Mouse (Mus musculus) kidney, adult 2 months (tissue): ENCODE data around the gene Coro1b. TPM values are rescaled to one million over a fixed set of nuclear protein-coding genes. Genes with fewer than 3 reads are reported as not detected.
A peak's percentile ranks its signal among the peaks of the same experiment; 100 is the strongest.
"Not testable (repeated sequence)": the region's sequence is repeated elsewhere in the genome, so short reads cannot be mapped to it uniquely, and the experiment has no call there.

Experiments
- DNase-seq: peaks from one replicate; pipeline ENCODE4 v3.0.0; 2021
- H3K27ac ChIP-seq: fragments of 200-500 bp; 2 replicates; pipeline ENCODE4 v1.5.1; 2012; ENCODE audit warnings: low read depth, low read length, control low read depth, inconsistent platforms; ENCODE audit not compliant: insufficient read depth
- H3K27me3 ChIP-seq: fragments of 200-500 bp; replicated peaks from 2 replicates; pipeline ENCODE4 v1.6.1; 2012; ENCODE audit warnings: mild to moderate bottlenecking, moderate library complexity, low read length, inconsistent platforms; ENCODE audit not compliant: control insufficient read depth, insufficient read depth
- H3K36me3 ChIP-seq: fragments of 200-500 bp; 2 replicates; pipeline ENCODE4 v1.6.1; 2012; ENCODE audit warnings: mild to moderate bottlenecking, moderate library complexity, low read length, inconsistent platforms; ENCODE audit not compliant: control insufficient read depth, insufficient read depth
- H3K4me1 ChIP-seq: fragments of 200-500 bp; 2 replicates; pipeline ENCODE4 v1.6.1; 2011; ENCODE audit warnings: low read length; ENCODE audit not compliant: control insufficient read depth, insufficient read depth
- H3K4me3 ChIP-seq: fragments of 200-500 bp; 2 replicates; pipeline ENCODE4 v1.5.1; 2011; ENCODE audit warnings: mild to moderate bottlenecking, low read depth, low read length, control low read depth; ENCODE audit not compliant: insufficient read depth
- CTCF ChIP-seq: fragments of 200-500 bp; conservative IDR thresholded peaks from 2 replicates; pipeline ENCODE4 v1.5.1; 2011; ENCODE audit warnings: low read depth, mild to moderate bottlenecking, control low read depth, low read length, moderate library complexity, mixed read lengths; ENCODE audit not compliant: insufficient read depth, insufficient read length
- POLR2A ChIP-seq: fragments of 200-500 bp; IDR thresholded peaks from one replicate; pipeline ENCODE4 v1.6.1; 2011; ENCODE audit warnings: low read depth, low read length, control low read depth
- WGBS: fragments of 180-500 bp; shearing (Covaris S2); methylation state at CpG from one replicate; pipeline ENCODE4 v1.1.7; 2018; 5-methylcytosine and 5-hydroxymethylcytosine counted together
- polyA plus RNA-seq: library from polyadenylated mRNA; depleted of rRNA; stranded (reverse); fragments of >200 nt; gene quantifications from 2 replicates; pipeline ENCODE4 v1.2.3, GENCODE M21; 2012

The Coro1b gene
- polyA plus RNA-seq, 1 experiment = 176 TPM

- Histone ChIP-seq H3K4me3 (no peak overlapping the region), H3K27me3 (no peaks in the 10 kb centered on the region), H3K27ac (no peak overlapping the region), H3K36me3 (no peaks in the 10 kb centered on the region), H3K4me1 (peaks cover 4% of the 10 kb centered on the region)
- TF ChIP-seq CTCF = no peak
- TF ChIP-seq POLR2A = no peak
- WGBS = 95% methylated on average over 2 of the region's 2 CpGs
- no peak for DNase-seq
Observed at GRCm38 (mm10) chr19:4120496-4120895, 27.9 kb upstream of the Coro1b start.

- peak overlapping the region; percentile 68 for H3K27ac ChIP-seq
- no peaks in the 10 kb centered on the region for H3K36me3 ChIP-seq
- TF ChIP-seq CTCF (no peak), POLR2A (no peak)
- 3% methylated on average over 38 of the region's 38 CpGs for WGBS
- peaks cover 4% of the 10 kb centered on the region for H3K4me1 ChIP-seq
- H3K4me3 ChIP-seq = peak overlapping the region; percentile 52
- peak; percentile 99 for DNase-seq
- H3K27me3 ChIP-seq = no peaks in the 10 kb centered on the region
Observed at GRCm38 (mm10) chr19:4121097-4121805, 27.2 kb upstream of the Coro1b start.

GRCm38 (mm10) chr19:4121896-4122295 lies 26.5 kb upstream of the Coro1b start:
- DNase-seq, H3K36me3 ChIP-seq, H3K4me3 ChIP-seq, H3K27ac ChIP-seq, H3K27me3 ChIP-seq: not testable (repeated sequence)
- H3K4me1 ChIP-seq = peaks cover 10% of the 10 kb centered on the region
- WGBS = 54% methylated on average over 6 of the region's 6 CpGs

GRCm38 (mm10) chr19:4122411-4123370 lies 25.7 kb upstream of the Coro1b start:
- no peak overlapping the region for H3K27ac ChIP-seq
- no peak for DNase-seq
- peaks cover 10% of the 10 kb centered on the region for H3K4me1 ChIP-seq
- TF ChIP-seq POLR2A (no peak), CTCF (no peak)
- no peak overlapping the region for H3K4me3 ChIP-seq
- no peaks in the 10 kb centered on the region for H3K27me3 ChIP-seq
- H3K36me3 ChIP-seq = no peaks in the 10 kb centered on the region; the same call in 1 of the 2 replicates
- WGBS = 84% methylated on average over 7 of the region's 7 CpGs

GRCm38 (mm10) chr19:4124432-4124831 lies 24.0 kb upstream of the Coro1b start:
- 90% methylated on average over 4 of the region's 4 CpGs for WGBS
- Histone ChIP-seq H3K4me3 (no peak overlapping the region), H3K4me1 (peaks cover 10% of the 10 kb centered on the region), H3K27ac (no peak overlapping the region), H3K27me3 (no peaks in the 10 kb centered on the region), H3K36me3 (no peaks in the 10 kb centered on the region; the same call in 1 of the 2 replicates)
- TF ChIP-seq POLR2A (no peak), CTCF (no peak)
- no peak for DNase-seq

GRCm38 (mm10) chr19:4125268-4125667 lies 23.2 kb upstream of the Coro1b start:
- Histone ChIP-seq H3K4me1 (peaks cover 10% of the 10 kb centered on the region), H3K27ac (peak overlapping the region; percentile 24; the same call in 1 of the 2 replicates), H3K4me3 (peak overlapping the region; percentile 42)
- H3K27me3 ChIP-seq, H3K36me3 ChIP-seq, DNase-seq: not testable (repeated sequence)
- 11% methylated on average over 4 of the region's 4 CpGs for WGBS

- Histone ChIP-seq H3K4me3 (peak within 1 kb of the TSS; percentile 82), H3K27me3 (no peaks in the 10 kb centered on the region), H3K27ac (peak within 1 kb of the TSS; percentile 24; the same call in 1 of the 2 replicates), H3K36me3 (no peaks in the 10 kb centered on the region; the same call in 1 of the 2 replicates), H3K4me1 (peaks cover 6% of the 10 kb centered on the region; the same call in 1 of the 2 replicates)
- TF ChIP-seq POLR2A (no peak), CTCF (peak; percentile 64)
- WGBS = 1% methylated on average over 62 of the region's 64 CpGs
- DNase-seq = peak; percentile 99
Observed at GRCm38 (mm10) chr19:4125741-4126696, 22.4 kb upstream of the Coro1b start, which contains the start of gene Aip. TSS of gene Aip (minus strand) at chr19:4125858.
